Mouse (Mus musculus) NIH3T3 (cell line): ENCODE results near the gene Tomm34.

Experiments used
- DNase-seq: peaks from one replicate; pipeline ENCODE4 v3.0.0-alpha.2; 2012; ENCODE audit warnings: low read depth

Tomm34 gene

DNA sequence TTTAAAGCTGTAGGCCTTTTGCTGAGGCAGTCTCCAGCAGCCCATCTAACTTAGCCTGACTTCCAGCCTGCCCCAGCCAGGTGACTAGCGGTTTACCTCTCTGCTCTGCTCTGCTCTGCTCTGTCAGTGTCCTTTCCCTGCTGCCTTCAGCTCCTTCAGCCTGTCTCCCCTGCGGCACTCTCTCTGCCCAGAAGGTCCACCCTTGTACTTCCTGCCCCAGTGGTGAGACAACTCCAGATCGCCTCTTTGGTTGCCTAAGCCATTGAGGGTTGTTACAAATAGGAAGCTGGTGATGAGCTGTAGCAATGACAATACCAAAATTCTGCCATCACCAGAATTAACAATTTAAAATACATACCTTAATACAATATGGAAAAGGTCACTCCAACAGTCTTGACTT is 60.0 kb downstream of the Tomm34 start:
- DNase-seq: no peak

GRCm38 (mm10) chr2:164010496-164010895 is 60.5 kb downstream of the Tomm34 start:
- DNase-seq: no peak

- DNase-seq: peak; percentile 42
Observed at GRCm38 (mm10) chr2:164009227-164009626, 61.7 kb downstream of the Tomm34 start.

DNA sequence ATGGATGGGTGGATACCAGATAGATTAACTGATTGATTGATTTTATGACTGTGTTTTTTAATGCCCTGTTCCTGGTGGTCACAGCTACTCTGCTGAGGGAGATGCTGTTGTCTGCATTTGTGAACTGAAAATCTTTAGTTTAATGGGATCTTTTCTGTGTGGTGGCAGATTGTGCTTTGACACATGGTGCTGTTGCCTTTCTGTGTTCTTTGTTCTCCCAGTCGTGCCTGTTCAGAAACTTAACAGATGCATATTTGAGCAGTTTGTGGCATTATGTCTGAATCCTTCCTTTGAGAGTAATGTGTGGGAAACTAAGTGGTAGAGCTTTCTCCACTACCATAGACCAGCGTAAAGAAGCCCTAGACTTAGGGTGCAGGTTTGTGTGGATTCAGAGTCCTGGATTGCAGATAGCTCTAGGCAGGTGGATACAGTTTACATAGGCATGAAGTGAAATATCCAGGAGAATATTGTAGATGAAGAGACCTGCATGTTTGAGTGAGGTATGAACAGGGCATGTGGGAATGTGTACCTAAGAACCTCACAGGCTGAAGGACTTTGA is 62.9 kb downstream of the Tomm34 start:
- DNase-seq: no peak

- DNase-seq: no peak
Observed at GRCm38 (mm10) chr2:164007547-164007946, 63.4 kb downstream of the Tomm34 start.

- no peak for DNase-seq
Observed at GRCm38 (mm10) chr2:164006932-164007331, 64.0 kb downstream of the Tomm34 start.

DNA sequence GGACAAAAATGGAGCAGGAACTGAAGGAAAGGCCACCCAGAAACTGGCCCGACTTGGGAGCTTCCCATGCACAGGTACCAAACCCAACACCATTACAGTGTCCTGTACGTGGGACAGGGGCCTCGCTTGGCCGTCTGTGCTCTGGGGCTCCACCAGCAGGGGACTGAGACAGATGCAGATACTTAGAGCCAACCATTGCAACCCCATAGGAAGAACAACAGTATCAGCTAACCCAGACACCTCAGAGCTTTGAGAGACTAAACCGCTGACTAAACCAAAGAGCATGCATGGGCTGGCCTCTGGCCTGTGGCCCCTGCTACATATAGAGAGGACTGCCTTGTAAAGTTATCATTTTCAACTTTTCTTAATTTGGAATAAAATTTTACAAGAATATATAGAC is 66.5 kb downstream of the Tomm34 start:
- DNase-seq: no peak
